Mouse (Mus musculus) brown adipose tissue, adult 24 weeks (tissue): ENCODE results near the gene Tm9sf2. TPM values are rescaled to one million over a fixed set of nuclear protein-coding genes. Genes with fewer than 3 reads are reported as not detected.
A peak's percentile ranks its signal among the peaks of the same experiment; 100 is the strongest.

Source experiments
- H3K27ac ChIP-seq: fragments of 200-500 bp; replicated peaks from 2 replicates; pipeline ENCODE4 v1.5.1; 2012; ENCODE audit warnings: low read depth, mild to moderate bottlenecking, low read length
- H3K4me1 ChIP-seq: fragments of 200-500 bp; 2 replicates; pipeline ENCODE4 v1.6.1; 2012; ENCODE audit warnings: low read length, mixed read lengths; ENCODE audit not compliant: control insufficient read depth, insufficient read depth, insufficient read length
- H3K4me3 ChIP-seq: fragments of 200-500 bp; 2 replicates; pipeline ENCODE4 v1.5.1; 2012; ENCODE audit warnings: low read depth, mild to moderate bottlenecking, low read length, moderate library complexity; ENCODE audit not compliant: insufficient read depth
- polyA plus RNA-seq: library from polyadenylated mRNA; stranded (reverse); fragments of >200 nt; gene quantifications from 2 replicates; pipeline ENCODE4 v1.2.4, GENCODE M21; 2012; ENCODE audit not compliant: missing spikeins, insufficient read depth, insufficient read length

Tm9sf2 gene
- polyA plus RNA-seq, 1 experiment = 47.6 TPM

DNA sequence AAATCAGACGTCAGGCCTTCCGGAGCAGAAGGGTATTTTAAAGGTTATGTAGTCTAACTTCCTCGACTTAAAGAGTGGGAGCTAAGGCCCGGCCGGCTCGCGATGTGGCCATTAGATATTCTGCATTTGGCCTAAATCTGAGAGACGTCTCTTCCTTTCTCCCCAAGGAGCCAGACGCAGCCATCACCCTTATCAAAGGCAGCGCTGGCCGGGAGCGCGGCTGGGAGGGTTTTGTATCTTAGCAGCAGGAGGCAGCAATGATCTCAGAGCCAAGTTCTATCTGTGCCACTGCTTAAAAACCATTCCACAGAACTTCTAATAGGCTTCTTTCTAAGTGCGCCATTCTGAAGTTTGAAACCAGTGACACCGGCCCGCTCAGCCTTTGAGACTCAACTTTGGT is 72.4 kb downstream of the Tm9sf2 start:
- H3K4me3 ChIP-seq = no peak overlapping the region
- 0 out of 2 replicates have a peak, but pooled peaks cover 2% of the 10 kb centered on the region for H3K4me1 ChIP-seq
- no peak overlapping the region for H3K27ac ChIP-seq

DNA sequence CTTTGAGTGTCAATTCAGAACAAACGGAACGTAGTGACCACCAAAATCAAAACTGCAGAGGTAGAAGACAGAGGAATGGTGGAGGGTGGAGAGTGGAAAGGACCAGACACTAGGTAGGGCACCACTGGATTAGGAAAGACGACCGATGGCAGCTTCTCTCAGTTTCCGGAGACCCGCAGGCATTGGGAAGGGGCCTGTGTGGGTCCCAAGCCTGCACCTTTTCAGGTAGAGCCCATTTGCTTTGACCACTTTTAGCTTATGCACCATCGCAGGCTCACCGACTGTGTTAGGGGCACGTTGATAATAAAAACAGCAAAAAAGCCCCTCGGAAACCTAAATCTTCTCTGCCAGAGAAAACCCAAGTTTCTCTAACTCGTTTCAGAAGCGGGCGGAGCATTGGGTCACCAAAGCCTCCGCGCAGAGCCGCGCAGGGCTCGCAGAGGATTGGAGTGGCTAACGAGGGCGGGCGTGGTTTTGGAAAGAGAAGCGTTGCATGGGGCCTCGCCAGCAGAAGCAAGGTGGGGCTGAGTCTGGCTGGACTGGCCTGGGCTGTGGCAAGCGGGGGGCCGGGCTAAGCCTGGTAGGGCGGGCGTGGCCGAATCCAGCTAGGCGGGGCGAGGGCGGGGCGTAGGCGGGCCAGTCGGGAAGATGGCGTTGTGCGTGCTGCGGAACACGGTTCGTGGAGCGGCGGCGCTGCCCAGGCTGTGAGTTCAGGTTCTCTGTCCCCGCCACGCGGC is 74.4 kb downstream of the Tm9sf2 start, which contains the start of gene Clybl:
TSS of gene Clybl (plus strand) at position 627 of the 737 bp plus-strand sequence.
- peak within 1 kb of the TSS; percentile 85 for H3K27ac ChIP-seq
- 0 out of 2 replicates have a peak, but pooled peaks cover 2% of the 10 kb centered on the region for H3K4me1 ChIP-seq
- H3K4me3 ChIP-seq = peak within 1 kb of the TSS; percentile 88

DNA sequence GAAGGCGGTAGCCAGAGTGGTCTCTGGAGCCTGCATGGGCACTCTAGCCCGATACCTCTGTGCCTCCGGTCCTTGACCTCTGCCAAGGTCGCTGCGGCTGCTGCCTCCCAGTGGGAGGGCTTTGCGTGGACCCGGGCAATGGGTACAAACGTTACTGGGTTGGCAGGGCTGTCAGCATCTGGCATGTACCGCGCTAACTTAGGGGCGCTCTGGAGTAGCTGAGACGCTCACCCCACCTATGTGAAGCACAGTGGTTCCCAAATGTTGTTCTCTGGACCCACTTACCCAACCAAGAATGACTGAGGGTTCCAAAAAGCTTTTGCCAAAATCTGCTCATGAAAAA is 74.9 kb downstream of the Tm9sf2 start:
- Histone ChIP-seq H3K4me3 (peak overlapping the region; percentile 88), H3K4me1 (0 out of 2 replicates have a peak, but pooled peaks cover 2% of the 10 kb centered on the region), H3K27ac (peak overlapping the region; percentile 85)

DNA sequence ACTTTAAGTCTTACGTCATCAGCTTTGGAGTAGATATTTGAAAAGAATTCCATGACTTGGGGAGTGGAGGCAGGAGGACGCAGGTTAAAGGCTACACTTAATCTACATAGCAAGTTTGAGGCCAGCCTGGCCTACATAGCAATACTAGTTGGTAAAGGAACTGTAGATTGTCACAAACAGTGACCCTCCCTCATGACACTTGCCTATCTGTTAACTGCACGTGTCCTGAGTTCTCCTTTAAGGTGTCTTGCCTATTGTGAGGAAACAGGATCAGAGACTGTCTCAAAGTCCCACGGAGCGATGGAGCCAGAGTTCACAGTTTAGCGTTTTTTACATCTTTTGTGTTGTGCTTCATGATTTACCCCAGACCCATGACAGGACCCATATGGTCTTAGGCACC is 75.4 kb downstream of the Tm9sf2 start:
- H3K4me3 ChIP-seq = peak overlapping the region; percentile 20; the same call in 1 of the 2 replicates
- H3K4me1 ChIP-seq = 0 out of 2 replicates have a peak, but pooled peaks cover 2% of the 10 kb centered on the region
- no peak overlapping the region for H3K27ac ChIP-seq

DNA sequence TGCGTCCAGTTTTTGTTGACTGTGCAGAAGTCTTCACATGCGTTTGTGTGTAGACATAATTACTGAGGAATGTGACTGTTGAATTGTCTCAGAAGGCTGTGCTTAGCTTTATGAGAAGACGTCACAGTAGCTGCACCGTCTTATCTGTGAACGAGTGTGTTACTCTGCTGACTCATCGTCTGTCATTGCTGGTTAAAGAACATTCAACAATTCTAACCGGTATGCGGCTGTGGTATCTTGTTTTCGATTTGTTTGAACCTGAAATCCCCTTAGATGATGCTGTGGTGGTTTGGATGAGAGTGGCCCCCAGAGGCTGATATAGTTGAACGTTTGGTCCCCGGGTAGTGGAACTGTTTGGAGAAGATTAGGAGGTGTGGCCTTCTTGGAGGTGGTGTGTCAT is 77.1 kb downstream of the Tm9sf2 start:
- Histone ChIP-seq H3K4me3 (no peak overlapping the region), H3K4me1 (0 out of 2 replicates have a peak, but pooled peaks cover 2% of the 10 kb centered on the region), H3K27ac (no peak overlapping the region)

DNA sequence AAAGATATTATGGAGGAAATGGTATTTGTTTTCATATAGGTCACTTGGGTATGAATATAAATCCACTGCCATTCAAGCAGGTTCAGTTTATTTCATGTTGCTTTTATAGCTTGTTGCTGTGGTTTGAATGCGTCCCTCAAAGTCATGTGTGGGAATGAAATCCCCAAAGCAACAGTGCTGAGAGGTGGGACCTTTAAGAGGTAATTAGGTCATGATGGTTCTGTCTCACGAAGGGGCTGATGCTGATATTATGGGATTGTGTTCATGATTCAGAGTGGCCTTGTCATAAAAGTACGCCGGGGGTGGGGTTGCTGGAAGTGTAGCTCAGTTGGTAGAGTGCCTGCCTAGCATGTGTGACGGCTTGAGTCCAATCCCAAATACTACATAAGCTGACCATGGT is 81.4 kb downstream of the Tm9sf2 start:
- no peaks in the 10 kb centered on the region; the same call in 1 of the 2 replicates for H3K4me1 ChIP-seq
- no peak overlapping the region for H3K27ac ChIP-seq
- no peak overlapping the region for H3K4me3 ChIP-seq

DNA sequence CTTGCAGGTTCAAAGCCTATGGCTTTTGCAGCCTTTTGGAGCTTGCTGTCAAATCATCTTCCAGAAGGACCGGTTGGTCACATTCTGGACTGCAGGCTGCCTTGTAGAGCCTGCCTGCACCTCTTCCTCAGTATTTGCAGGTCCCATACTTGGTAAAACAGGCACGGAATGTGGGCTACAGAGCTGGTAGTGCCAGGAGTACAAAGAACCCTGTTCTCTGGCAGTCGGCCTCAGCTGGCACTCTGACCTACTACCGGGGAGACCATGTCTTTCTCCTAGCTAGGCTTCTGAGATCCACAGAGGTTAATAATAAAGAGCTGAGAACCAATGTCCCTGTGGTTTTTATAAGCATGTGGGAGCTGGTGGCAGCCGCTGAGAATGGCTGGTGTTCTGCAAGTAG is 83.1 kb downstream of the Tm9sf2 start:
- Histone ChIP-seq H3K27ac (no peak overlapping the region), H3K4me3 (no peak overlapping the region)

DNA sequence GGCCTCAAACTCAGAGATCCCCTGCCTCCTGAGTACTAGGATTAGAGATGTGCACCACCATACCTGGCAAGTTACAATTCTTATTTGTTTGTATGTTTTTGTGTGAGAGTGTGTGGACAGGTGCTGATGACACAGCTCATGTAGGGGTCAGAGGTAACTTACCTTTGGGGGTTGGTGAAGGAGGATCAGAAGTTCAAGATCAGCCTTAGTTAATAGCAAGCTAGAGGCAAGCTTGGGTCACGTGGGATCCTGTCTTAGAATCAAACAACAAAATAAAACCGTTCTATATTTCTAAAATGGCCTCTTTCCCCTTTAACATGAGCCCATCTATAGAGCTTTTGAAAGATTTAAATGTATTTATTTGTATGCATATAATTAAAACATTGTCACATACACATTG is 83.7 kb downstream of the Tm9sf2 start:
- no peaks in the 10 kb centered on the region; the same call in 1 of the 2 replicates for H3K4me1 ChIP-seq
- H3K4me3 ChIP-seq = no peak overlapping the region

More for the DNA sequence above, 83.1 kb downstream of the Tm9sf2 start:
- H3K4me1 ChIP-seq = no peaks in the 10 kb centered on the region; the same call in 1 of the 2 replicates

DNA sequence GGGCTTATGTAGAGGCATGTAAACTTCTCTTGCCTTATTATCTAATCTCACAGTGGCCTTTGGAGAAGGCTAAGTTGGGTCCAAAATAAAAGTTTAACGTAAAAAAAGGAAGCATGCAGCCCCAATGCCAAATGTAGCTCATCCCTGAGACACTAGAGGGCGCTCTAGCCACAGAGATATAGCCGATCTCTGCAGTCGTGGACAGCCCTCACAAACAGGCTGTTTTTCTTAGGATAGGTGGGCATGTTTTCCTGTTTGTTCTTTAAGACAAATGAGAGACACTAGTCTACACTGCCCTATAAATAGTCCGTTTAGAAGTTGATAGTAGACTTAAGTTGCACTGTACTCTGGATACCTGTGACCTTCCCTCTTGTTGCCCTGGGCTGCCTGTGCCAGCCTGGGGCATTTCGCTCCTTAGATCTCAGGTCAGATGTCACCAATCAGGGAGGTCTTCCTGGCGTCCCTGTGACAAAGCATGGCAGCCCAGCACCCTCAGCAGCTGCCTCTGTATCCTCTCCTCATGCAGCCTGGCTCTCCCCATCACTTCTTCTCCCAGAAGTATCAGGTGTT is 84.2 kb downstream of the Tm9sf2 start:
- no peaks in the 10 kb centered on the region; the same call in 1 of the 2 replicates for H3K4me1 ChIP-seq
- H3K4me3 ChIP-seq = no peak overlapping the region
- no peak overlapping the region for H3K27ac ChIP-seq

More for the DNA sequence above, 83.7 kb downstream of the Tm9sf2 start:
- no peak overlapping the region for H3K27ac ChIP-seq

DNA sequence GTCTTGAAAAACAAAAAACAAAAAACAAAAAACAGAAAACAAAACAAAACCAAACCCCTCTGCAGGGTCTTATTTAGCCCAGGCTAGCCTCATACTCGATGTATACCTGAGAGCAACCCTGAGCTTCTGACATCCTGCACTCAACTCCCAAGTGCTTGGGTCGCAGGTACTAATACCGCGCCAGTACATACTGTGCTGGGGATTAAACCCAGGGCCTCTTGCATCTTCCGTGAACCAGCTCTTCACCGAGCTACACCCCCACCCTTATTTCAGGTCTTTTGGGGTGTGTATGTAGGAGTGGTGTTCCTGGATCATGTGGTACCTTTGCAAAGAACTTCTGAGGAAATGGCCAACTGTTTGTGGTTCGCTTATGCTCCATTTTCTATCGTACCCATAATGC is 87.8 kb downstream of the Tm9sf2 start:
- Histone ChIP-seq H3K27ac (no peak overlapping the region), H3K4me3 (no peak overlapping the region), H3K4me1 (no peaks in the 10 kb centered on the region; the same call in 1 of the 2 replicates)

DNA sequence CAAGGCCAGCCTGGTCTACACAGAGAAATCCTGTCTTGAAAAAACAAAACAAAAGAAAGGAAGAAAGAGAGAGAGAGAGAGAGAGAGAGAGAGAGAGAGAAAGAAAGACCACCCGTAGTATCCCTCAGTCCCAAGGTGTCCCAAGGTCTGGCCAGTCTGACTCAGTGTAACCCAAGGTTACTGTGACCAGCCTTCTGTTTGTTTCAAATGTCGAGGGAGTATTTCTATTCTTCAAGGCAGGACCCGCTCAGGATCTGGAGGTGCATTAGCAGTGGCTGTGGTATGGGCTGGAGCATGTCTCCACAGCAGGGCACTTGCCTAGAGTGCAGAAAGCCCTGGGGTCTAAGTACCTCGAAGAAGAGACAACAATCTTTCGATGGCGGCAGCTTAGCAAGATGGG is 90.0 kb downstream of the Tm9sf2 start:
- no peak overlapping the region for H3K4me3 ChIP-seq
- no peak overlapping the region for H3K27ac ChIP-seq
- no peaks in the 10 kb centered on the region for H3K4me1 ChIP-seq

DNA sequence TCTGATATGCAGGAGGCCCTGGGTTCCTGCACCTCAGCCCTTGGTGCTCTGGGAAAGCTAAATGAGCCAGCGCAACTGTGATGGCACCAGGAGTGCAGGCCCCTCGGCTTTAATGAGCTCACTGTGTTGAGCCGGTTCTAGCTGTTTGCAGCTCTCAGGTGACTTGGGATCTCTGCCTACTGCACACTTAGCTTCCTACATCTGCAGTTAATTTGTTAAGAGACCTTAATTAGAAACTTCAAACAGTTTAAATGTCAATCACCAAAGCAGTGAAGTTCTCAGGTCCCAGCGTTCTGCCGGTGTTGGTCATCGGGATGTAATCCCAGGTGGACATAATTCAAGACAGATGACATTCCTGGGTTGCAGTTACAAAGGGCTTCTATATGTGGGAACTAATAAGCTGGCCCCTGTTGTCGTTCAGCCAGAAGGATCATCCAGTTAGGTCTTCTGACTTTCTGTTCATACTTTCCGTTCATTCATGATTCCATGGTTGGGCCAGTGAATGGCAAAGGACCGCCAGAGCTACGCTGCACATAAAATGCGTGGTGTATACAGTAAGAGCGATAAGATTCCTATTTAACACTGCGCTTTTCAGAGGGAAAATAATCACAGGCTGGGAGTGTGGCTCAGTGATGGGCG is 93.5 kb downstream of the Tm9sf2 start:
- Histone ChIP-seq H3K27ac (no peak overlapping the region), H3K4me1 (no peaks in the 10 kb centered on the region), H3K4me3 (no peak overlapping the region)

DNA sequence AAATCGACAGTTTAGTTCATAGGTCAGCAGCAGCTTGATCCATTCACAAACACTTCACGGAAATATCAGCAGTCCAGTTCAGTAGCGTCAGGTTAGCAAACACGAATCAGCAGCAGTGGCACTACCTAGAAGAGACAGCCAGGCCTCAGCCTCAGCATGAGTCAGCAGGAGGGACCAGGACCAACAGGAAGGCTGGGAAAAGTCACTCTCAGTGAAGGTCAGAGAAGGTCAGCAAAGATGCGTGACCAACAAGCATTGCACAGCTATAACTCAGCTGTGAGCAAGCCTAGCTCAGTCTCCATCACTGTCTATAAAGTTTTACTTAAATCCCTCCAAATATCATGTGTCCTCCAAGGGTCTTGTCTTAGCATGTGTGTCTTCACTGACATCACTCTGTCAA is 102.3 kb downstream of the Tm9sf2 start:
- Histone ChIP-seq H3K27ac (no peak overlapping the region), H3K4me1 (no peaks in the 10 kb centered on the region), H3K4me3 (no peak overlapping the region)
